Mouse (Mus musculus): ENCODE data around the gene Mynn. TPM values are rescaled to one million over a fixed set of nuclear protein-coding genes. Genes with fewer than 3 reads are reported as not detected.

Gene Mynn
- polyA plus RNA-seq, 1 experiment from 2014 or later = 17.2 TPM

- peaks cover 38% of the 10 kb centered on the region for H3K27me3 ChIP-seq (replicated peaks)
- H3K4me2 ChIP-seq = peak overlapping the region; percentile 78
- peak overlapping the region; percentile 72 for H3K27ac ChIP-seq
- H3K9ac ChIP-seq = peak overlapping the region; percentile 69
- WGBS (ENCODE audit: insufficient replicate concordance) = under 1% methylated on average over 14 of the region's 14 CpGs
- no peaks in the 10 kb centered on the region for H3K9me3 ChIP-seq (replicated peaks)
- H3K4me3 ChIP-seq = peak overlapping the region; percentile 87
- peaks cover 28% of the 10 kb centered on the region for H3K4me1 ChIP-seq
- no peak for ATAC-seq
- H3K36me3 ChIP-seq = peaks cover 15% of the 10 kb centered on the region
Measured at GRCm38 (mm10) chr3:30600717-30601116, 1.1 kb upstream of the Mynn start.

GRCm38 (mm10) chr3:30601175-30601574, 690 bp upstream of the Mynn start:
- WGBS (ENCODE audit: insufficient replicate concordance) = under 1% methylated on average over 17 of the region's 17 CpGs
- H3K4me2 ChIP-seq = peak overlapping the region; percentile 78
- peak; percentile 62 for ATAC-seq
- H3K4me1 ChIP-seq = peaks cover 28% of the 10 kb centered on the region
- H3K9me3 ChIP-seq (replicated peaks) = no peaks in the 10 kb centered on the region
- peak overlapping the region; percentile 98 for H3K27ac ChIP-seq
- peaks cover 34% of the 10 kb centered on the region for H3K27me3 ChIP-seq (replicated peaks)
- H3K4me3 ChIP-seq = peak overlapping the region; percentile 87
- peaks cover 18% of the 10 kb centered on the region for H3K36me3 ChIP-seq
- H3K9ac ChIP-seq = peak overlapping the region; percentile 69; the same call in 1 of the 2 replicates

DNA sequence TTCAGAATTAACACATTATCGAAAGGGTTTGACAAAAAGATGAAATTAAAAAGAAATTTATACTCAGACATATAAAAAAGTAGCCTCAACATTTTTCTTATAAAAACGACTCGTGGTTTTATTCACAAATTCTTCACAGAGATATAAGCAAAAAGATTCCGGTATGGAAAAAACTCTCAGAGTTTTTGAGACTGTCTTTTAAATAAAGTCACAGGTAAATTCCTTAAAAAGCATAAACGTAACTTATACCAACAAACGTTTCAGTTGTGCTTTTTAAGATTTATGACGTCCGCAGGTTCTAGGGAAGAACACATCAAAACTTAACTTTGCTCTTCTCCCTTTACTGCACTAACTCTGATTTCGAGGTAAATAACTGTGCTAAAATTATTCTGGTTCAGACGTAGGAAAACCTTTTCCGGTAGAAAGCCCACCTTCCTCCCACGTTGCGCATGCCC, 228 bp upstream of the Mynn start:
- peaks cover 29% of the 10 kb centered on the region for H3K27me3 ChIP-seq (replicated peaks)
- H3K4me1 ChIP-seq = peaks cover 28% of the 10 kb centered on the region
- no peaks in the 10 kb centered on the region for H3K9me3 ChIP-seq (replicated peaks)
- peak overlapping the region; percentile 98 for H3K27ac ChIP-seq
- H3K9ac ChIP-seq = peak overlapping the region; percentile 81
- ATAC-seq = no peak
- peaks cover 22% of the 10 kb centered on the region for H3K36me3 ChIP-seq
- WGBS (ENCODE audit: insufficient replicate concordance) = 1% methylated on average over 13 of the region's 13 CpGs
- H3K4me3 ChIP-seq = peak overlapping the region; percentile 87
- H3K4me2 ChIP-seq = peak overlapping the region; percentile 78

DNA sequence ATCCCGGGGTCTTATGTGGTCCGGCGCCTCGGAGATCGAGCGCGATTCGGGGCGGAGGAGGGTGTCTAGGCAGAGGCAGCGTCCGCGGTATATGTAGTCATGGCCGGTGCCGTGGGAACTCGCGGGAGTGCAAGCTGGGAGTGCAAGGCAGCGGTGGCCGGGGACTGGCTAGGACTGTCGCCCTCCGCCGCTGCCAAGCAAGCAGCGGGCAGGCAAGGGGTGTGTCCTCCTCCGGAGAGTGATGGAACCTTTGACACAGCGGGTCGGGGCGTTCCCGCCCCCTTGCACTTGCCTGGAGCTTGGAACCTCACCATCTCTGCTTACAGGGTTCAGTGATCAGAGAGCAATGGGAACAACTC, 854 bp downstream of the Mynn start:
- peak overlapping the region; percentile 78 for H3K4me2 ChIP-seq
- ATAC-seq = peak; percentile 73
- peaks cover 20% of the 10 kb centered on the region for H3K27me3 ChIP-seq (replicated peaks)
- peak overlapping the region; percentile 81 for H3K9ac ChIP-seq
- 1% methylated on average over 27 of the region's 27 CpGs for WGBS (ENCODE audit: insufficient replicate concordance)
- H3K27ac ChIP-seq = peak overlapping the region; percentile 98
- peaks cover 30% of the 10 kb centered on the region for H3K36me3 ChIP-seq
- H3K9me3 ChIP-seq (replicated peaks) = no peaks in the 10 kb centered on the region
- H3K4me1 ChIP-seq = peaks cover 28% of the 10 kb centered on the region
- H3K4me3 ChIP-seq = peak overlapping the region; percentile 87

DNA sequence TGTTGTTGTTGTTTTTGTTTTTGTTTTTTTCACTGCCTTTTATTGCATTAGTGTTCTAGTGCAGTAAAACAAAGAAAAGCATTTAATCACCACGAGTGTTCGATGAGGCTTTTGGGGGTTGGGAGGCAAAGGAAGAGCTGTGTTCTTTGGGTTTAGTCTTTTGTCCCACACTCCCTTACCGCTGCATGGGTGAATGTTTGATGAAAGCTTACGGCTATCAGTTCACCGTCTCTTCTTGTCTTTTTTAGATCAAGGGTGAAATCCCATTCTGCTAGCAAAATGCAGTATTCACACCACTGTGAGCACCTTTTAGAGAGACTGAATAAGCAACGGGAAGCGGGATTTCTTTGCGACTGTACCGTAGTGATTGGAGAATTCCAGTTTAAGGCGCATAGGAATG, 1.4 kb downstream of the Mynn start:
- Histone ChIP-seq H3K4me1 (peaks cover 30% of the 10 kb centered on the region), H3K9ac (peak overlapping the region; percentile 81), H3K4me3 (peak overlapping the region; percentile 87), H3K4me2 (peak overlapping the region; percentile 78), H3K27me3 (replicated peaks) (peaks cover 14% of the 10 kb centered on the region), H3K27ac (peak overlapping the region; percentile 98), H3K36me3 (peaks cover 35% of the 10 kb centered on the region), H3K9me3 (replicated peaks) (no peaks in the 10 kb centered on the region)
- WGBS (ENCODE audit: insufficient replicate concordance) = 50% methylated on average over 10 of the region's 10 CpGs
- ATAC-seq = no peak

DNA sequence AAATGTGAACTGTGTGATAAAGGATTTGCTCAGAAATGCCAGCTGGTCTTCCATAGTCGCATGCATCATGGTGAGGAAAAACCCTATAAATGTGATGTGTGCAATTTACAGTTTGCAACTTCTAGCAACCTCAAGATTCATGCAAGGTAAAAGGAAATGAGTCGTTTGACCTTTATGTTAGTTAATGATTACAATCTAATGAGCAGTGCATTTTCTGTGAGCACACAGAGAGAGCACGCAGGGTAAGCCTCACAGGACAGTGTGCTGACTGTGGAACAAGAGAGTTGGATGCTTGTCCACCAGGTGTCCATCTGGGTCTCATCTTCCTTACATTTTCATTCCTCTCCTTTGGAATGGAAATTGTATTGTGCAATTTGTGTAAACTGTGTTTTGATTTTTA, 7.1 kb downstream of the Mynn start:
- ATAC-seq = no peak
- Histone ChIP-seq H3K4me2 (no peak overlapping the region), H3K27ac (no peak overlapping the region), H3K36me3 (peaks cover 81% of the 10 kb centered on the region), H3K9me3 (replicated peaks) (no peaks in the 10 kb centered on the region), H3K27me3 (replicated peaks) (no peaks in the 10 kb centered on the region), H3K4me3 (no peak overlapping the region), H3K4me1 (peaks cover 12% of the 10 kb centered on the region), H3K9ac (no peak overlapping the region)
- WGBS (ENCODE audit: insufficient replicate concordance) = 85% methylated on average over 3 of the region's 3 CpGs

GRCm38 (mm10) chr3:30610930-30611329, 9.1 kb downstream of the Mynn start:
- H3K9ac ChIP-seq = no peak overlapping the region
- H3K9me3 ChIP-seq (replicated peaks) = no peaks in the 10 kb centered on the region
- no peak for ATAC-seq
- H3K27ac ChIP-seq = no peak overlapping the region
- H3K27me3 ChIP-seq (replicated peaks) = no peaks in the 10 kb centered on the region
- no peak overlapping the region for H3K4me2 ChIP-seq
- H3K4me3 ChIP-seq = no peak overlapping the region
- whole genome bisulfite sequencing (ENCODE audit: insufficient replicate concordance) = 89% methylated on average over 4 of the region's 4 CpGs
- peaks cover 82% of the 10 kb centered on the region for H3K36me3 ChIP-seq
- H3K4me1 ChIP-seq = 0 out of 2 replicates have a peak, but pooled peaks cover 5% of the 10 kb centered on the region

DNA sequence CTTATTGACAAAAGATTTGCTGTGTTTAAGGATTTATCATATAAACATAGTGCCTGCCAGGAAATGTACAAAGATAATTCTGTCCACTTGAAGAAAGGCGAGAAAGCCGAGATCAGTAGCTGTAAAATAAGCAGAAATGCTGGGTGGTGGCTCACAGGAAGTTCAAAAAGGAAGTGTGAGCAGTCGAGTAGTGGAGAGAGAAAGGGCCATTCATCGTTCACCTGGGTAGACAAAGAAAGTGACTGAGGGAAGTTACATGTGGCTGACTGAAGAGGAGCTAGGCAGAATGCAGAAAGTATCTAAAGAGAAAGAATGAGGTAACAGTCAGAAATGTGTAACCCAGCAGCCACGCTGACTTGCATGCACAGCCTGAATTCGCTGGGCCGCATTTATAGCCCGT, 18.3 kb downstream of the Mynn start:
- Histone ChIP-seq H3K36me3 (peaks cover 43% of the 10 kb centered on the region), H3K9ac (no peak overlapping the region), H3K4me1 (0 out of 2 replicates have a peak, but pooled peaks cover 12% of the 10 kb centered on the region), H3K27ac (no peak overlapping the region), H3K4me3 (no peak overlapping the region), H3K9me3 (replicated peaks) (no peaks in the 10 kb centered on the region), H3K4me2 (no peak overlapping the region), H3K27me3 (replicated peaks) (no peaks in the 10 kb centered on the region)
- no peak for ATAC-seq
- 54% methylated on average over 8 of the region's 8 CpGs for WGBS (ENCODE audit: insufficient replicate concordance)

DNA sequence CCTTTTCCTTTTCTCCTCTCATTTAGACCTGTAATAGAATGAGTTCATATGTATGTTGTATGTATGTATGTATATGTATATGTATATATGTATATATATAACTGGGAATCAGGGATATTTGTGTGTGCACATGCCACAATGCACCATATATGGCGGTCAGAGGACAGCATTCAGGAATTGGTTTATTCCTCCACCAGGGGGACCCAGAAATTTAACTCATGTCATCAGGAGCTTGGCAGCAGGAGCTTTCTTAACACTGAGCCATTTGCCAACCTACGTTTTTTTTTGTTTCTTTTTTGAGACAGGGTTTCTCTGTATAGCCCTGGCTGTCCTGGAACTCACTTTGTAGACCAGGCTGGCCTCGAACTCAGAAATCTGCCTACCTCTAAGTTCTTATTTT, 31.8 kb downstream of the Mynn start:
- no peaks in the 10 kb centered on the region for H3K36me3 ChIP-seq
- H3K4me2 ChIP-seq = no peak overlapping the region
- no peak overlapping the region for H3K27ac ChIP-seq
- H3K27me3 ChIP-seq (replicated peaks) = no peaks in the 10 kb centered on the region
- no peak overlapping the region for H3K4me3 ChIP-seq
- no peaks in the 10 kb centered on the region for H3K9me3 ChIP-seq (replicated peaks)
- ATAC-seq = no peak
- 54% methylated on average over 3 of the region's 3 CpGs for WGBS (ENCODE audit: insufficient replicate concordance)
- no peaks in the 10 kb centered on the region for H3K4me1 ChIP-seq
- no peak overlapping the region for H3K9ac ChIP-seq

DNA sequence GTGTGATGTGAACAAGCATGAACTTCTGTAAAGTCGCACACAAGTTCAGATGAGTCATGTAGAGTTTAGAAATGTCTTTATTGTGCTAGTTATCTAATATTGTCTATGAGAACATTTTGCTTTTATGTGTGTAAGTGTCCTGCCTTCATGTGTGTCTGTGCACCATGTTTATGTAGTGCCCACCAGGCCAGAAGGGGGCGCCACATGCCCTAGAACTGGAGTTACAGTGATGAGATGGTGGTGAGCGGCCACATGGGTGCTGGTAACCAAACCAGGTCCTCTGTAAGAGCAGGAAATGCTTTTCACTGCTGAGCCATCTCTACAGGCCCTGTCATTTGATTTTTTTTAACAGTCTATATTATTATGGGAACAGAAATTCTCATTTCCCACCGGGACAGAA, 33.8 kb downstream of the Mynn start:
- H3K9ac ChIP-seq = no peak overlapping the region
- H3K27me3 ChIP-seq (replicated peaks) = no peaks in the 10 kb centered on the region
- no peaks in the 10 kb centered on the region for H3K36me3 ChIP-seq
- ATAC-seq = no peak
- no peak overlapping the region for H3K4me3 ChIP-seq
- no peaks in the 10 kb centered on the region for H3K4me1 ChIP-seq
- H3K27ac ChIP-seq = no peak overlapping the region
- 74% methylated on average over 4 of the region's 4 CpGs for WGBS (ENCODE audit: insufficient replicate concordance)
- no peaks in the 10 kb centered on the region for H3K9me3 ChIP-seq (replicated peaks)
- H3K4me2 ChIP-seq = no peak overlapping the region

- Histone ChIP-seq H3K36me3 (no peaks in the 10 kb centered on the region), H3K4me1 (peaks cover 6% of the 10 kb centered on the region), H3K4me3 (no peak within 1 kb of the TSS), H3K27ac (no peak within 1 kb of the TSS), H3K9ac (no peak within 1 kb of the TSS), H3K4me2 (no peak within 1 kb of the TSS), H3K9me3 (replicated peaks) (no peaks in the 10 kb centered on the region), H3K27me3 (replicated peaks) (peaks cover 23% of the 10 kb centered on the region)
- no peak for ATAC-seq
- 65% methylated on average over 2 of the region's 2 CpGs for WGBS (ENCODE audit: insufficient replicate concordance)
Measured at GRCm38 (mm10) chr3:30644207-30644606, 42.3 kb downstream of the Mynn start, which contains the start of gene Lrriq4. Gene Lrriq4, plus strand, starts transcription at chr3:30644507.

DNA sequence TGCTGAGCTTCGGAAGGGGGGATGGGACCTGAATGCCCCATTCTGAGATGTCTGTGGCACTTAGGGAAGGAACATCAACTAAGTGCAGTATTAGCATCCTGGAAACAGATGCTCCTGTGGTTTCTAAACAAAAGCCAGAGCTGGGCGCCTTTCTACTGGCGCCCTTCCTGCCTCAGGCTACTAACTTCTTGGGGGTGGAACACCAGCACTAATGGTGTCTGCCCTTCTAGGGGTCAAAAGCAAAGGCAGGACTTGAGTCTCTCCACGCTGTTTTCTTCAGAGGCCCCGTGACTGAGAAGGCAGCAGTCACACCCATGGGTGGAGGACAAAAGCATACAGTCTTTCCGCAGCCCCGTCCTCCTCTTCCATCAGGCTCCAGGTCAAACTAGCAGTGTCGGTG, 44.9 kb downstream of the Mynn start:
- H3K4me2 ChIP-seq = no peak overlapping the region
- no peaks in the 10 kb centered on the region for H3K36me3 ChIP-seq
- no peak overlapping the region for H3K4me3 ChIP-seq
- ATAC-seq = no peak
- WGBS (ENCODE audit: insufficient replicate concordance) = 37% methylated on average over 8 of the region's 8 CpGs
- H3K27ac ChIP-seq = no peak overlapping the region
- peaks cover 6% of the 10 kb centered on the region for H3K4me1 ChIP-seq
- H3K9me3 ChIP-seq (replicated peaks) = no peaks in the 10 kb centered on the region
- peaks cover 49% of the 10 kb centered on the region for H3K27me3 ChIP-seq (replicated peaks)
- H3K9ac ChIP-seq = no peak overlapping the region
